Mouse (Mus musculus) CH12F3 (cell line): ENCODE measurements at regions not wholly inside any gene's neighbourhood (a gene's known extent, or its start where the extent isn't known, plus 50 kb on each side); places are given as distances from the start of the nearest gene placed in this dataset.

Experiments
- in situ Hi-C: fragments of 300-500 bp; cut with MboI; formaldehyde crosslinking; loops from 2 replicates; pipeline ENCODE4 v1.14.3; 2020; ENCODE audit warnings: low sequenced_read_pairs

DNA sequence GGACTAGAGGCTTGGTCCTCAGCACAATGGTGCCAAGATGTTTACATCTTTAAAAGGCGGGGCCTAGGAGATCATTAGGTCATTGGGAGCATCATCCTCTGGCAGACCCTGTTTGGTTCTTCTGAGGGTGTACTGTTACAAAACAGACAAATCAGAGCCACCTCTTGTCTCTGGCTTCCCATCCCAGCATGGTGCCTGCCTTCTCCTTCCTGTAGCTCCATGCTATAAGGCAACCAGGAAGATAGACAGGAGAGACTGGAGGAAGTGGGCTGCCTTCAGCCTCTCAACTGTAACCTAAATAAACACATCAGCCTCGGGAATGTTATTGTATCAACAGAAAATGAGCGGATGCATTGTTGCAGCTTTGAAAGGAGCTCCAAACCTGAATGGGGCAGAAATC lies 529.8 kb upstream of the Gm765 start:
- in situ Hi-C loops, result no loop called here

DNA sequence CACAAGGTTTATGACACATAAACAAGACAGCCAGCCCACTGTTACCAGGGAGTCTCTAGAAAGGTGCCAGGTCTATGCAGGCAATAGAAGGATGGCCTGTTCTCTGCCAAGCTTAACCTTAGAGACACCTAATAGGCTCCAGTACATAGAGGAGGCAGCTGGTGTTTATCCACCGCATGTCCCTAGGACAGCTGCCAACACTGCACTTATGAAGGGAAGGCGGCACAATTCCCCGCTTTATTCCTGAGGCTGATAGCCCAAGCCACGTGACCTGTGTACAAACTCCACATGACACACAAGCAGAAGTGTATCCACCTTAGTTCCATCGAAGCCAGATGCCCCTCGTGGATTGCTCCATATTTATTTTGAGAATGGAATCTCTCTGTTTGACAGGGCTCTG lies 527.2 kb upstream of the Gm765 start:
- in situ Hi-C loops, result no loop called here

DNA sequence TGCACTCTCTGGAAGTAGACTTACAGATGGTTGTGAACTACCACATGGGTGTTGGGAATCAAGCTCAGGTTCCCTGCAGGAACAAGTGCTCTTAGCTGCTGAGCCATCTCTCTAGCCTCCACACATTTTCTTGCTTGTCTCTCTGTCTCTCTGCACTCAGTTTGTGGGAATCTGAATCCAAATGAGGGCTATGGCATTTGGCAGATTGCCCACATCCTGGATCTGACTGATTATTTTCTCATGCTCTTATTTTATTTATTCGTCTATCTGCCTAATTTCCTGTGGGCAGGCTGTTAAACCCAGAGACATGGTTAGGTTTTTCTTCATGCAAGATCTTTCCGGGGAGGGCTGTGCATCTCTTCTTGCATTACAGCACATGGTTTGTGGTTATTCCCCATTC lies 521.8 kb upstream of the Gm765 start:
- in situ Hi-C loops, result no loop called here

DNA sequence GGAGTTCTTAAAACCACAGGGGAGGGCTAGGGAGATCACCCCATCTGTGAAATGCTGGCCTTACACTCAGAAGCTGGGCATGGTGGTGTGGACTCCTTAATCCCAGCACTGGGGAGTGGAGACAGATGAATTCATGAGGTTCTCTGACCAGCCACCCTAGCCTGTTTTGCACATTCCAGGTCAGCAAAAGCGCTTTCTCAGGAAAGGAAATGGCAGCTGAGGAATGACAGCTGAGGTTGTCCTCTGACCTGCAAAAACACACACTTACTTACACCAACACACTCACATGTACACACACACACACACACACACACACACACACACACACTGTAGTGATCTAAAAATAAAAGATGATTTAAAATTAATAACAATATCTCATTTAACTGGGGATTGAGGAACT lies 513.4 kb upstream of the Gm765 start:
- in situ Hi-C loops, result no loop called here

DNA sequence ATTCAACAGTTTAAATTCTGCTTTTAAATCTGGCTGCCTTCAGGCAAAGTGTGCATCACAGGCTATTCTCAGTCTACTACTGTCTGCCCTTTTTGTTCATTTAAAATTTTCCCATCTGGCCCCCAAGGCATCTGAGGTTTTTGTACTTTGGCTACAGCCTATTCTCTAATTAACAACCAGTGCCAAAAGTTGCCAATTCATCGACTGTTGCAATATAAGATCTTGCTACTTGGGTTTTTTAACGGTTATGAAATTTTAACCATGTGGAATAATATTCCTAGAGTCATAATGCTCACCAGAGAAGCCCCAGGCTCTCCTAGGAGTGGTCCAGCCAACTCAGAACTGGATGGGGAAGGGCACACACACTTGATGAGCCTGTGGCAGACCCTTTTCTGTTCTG lies 508.4 kb upstream of the Gm765 start:
- in situ Hi-C loops, result no loop called here

DNA sequence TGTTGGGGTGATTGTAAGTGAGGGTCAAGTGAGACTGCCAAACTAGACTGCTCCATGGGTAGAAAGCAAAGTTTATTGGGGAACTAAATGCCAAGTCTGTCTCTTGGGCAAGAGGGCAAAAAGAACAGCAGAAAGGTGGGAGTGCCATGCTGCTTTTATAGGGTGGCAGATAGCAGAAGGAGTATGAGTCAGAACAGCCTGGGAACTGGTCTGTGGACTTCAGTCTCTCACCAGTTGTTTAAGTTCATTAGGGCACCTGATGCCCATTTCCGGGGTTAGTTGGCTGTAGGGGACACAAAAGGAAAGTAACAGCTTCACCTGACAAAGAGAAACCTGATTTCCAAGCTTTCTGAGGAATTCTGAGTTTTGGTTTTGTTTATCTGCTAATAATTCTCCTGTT lies 506.3 kb upstream of the Gm765 start:
- in situ Hi-C loops, result no loop called here

DNA sequence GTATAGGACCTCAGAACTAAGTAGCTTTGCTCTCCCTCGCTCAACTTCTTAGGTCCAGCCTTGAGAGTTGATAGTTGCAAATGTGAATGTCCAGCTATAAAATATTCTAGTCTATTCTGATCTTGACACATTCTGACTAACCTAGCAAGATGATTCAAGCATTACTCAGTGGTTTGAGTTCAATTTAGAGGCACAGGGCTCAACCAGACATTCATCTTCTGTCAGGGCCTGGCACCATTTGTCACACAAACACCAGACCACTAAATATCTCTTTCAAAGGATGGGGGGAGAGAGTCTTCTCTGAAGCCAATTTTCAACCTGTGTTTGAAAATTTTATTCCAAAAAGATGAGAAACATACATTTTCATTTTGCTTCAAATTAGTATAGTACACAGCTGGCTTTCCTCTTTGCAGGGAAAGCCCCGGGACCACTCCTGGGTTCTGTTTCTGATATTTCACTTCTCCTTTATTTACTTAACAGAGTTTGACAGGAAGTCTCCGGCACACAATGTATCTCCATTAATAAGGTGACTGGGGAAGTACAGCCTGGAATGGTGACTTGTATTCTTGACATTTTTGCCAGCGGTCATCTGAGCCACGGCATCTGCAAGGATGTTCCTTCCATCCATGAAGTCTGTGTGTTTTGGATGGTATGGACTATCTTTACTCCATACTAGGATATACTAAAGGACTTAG lies 503.6 kb upstream of the Gm765 start:
- in situ Hi-C loops, result no loop called here

DNA sequence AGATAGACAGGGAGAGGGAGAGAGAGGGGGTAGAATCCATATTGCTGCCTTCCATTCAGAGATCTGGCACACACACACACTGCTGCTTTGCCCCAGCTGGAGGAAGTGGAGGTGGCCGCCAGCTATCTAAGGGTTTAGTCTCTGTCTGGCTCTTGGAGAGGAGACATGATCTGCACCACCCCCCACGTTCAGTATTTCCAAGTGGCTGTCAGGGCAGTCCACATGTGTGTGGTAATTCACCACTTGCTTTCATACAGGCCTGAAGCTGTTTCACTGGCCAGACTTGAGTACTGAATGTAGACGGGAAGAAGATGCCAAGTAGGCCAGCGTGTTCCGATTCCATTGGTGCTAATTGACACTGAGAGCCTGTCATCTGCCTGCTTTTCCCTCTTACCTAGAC lies 501.0 kb upstream of the Gm765 start:
- in situ Hi-C loops, result no loop called here

DNA sequence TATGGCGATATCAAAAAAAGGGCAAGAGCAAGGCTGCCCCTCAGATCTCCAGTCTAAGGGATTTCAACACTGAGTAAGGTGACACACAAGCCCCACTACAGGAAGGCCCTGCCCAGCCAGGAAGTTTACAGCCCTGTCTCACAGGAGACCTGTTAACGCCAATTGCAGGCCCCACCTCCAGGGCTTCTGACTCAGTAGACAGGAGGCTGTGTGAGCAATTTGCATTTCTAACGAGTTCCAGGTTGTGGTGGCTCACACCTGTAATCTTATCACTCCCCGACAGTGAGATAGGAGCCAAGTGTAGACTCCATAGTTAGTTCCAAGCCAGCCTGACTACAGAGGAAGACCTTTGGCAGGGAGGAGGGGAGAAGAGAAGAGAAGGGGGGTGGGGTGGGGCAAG lies 500.4 kb upstream of the Gm765 start:
- in situ Hi-C loops, result no loop called here

DNA sequence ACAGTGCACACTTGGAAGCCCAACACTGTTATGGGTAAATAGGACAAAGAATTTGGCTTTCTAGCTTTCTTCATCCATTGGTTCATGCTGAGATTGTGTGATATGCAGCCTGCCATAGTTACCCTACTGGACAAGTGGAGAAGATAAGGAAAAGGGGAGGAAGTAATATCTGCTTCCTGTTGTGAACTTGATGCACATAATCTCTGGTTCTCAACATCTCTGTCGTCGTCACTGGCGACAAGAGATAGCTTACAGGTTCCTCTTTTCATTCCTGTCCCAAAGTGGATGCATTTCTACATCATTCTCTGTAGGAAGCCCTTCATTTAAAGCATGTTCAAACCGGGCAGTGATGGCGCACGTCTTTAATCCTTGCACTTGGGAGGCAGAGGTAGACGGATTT lies 491.4 kb upstream of the Gm765 start:
- in situ Hi-C loops, result no loop called here

DNA sequence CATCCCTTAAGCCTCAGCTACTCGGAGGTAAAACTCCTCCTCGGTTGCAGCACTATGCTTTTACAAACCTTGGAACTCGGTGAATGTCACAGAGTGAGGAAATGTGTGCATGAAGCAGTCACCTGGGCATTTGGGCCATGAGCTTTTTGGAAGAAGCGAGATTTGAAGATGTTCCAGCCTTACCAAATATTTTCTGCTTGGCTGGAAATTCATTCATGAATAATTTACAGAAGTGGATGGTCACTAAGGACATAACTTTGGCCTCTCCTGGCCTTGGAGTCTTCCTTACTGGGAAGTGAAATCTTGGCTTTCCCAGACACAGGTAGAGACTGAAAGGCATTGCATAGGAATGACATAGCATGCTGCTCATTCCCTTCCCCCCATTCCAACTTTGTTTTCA lies 487.6 kb upstream of the Gm765 start:
- in situ Hi-C loops, result no loop called here

DNA sequence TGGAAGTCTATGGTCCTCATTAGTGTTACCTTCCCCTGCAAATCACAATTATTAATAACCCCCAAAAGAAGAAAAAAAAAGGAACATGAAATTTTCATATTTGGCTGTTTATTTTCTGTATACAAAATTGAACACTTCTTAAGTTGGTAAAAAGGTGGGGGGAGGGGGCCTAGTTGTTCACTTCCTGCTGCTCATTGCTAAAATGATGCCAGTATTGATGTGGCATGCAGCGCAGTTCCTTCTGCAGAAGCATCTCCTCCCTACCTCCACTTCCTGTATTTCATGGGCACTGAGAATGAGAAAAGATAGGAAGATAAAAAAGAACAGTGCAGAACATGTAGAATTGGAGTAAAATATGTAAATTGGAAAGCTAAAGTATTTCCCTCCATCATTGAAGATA lies 465.5 kb upstream of the Gm765 start:
- in situ Hi-C loops, result no loop called here

DNA sequence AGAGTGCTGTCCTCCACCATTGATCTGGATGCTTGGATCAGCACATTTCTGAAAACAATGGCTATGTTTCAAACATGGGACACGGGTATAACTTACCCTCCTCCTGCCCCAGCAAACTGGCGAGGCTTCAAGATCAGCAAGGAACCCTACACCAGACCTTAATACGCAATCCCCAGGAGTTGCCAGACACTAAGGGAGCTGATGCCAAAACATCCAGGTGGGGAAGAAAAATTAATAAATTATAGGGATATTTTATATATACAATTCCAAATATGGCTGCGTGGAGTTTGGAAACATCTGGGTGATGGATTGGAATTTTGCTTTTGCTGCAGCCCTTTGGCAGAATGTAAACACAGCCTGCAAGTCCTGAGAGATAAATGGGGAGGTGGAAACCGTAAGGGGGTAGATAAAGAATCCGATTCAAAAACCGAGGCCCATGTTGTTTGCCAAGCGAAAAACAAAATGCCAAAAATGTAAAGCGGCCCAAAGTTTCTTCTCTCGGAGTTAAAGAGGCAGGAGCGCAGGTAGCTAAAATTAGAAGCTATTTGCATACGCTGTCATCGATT lies 460.9 kb upstream of the Gm765 start:
- in situ Hi-C loops, result no loop called here

DNA sequence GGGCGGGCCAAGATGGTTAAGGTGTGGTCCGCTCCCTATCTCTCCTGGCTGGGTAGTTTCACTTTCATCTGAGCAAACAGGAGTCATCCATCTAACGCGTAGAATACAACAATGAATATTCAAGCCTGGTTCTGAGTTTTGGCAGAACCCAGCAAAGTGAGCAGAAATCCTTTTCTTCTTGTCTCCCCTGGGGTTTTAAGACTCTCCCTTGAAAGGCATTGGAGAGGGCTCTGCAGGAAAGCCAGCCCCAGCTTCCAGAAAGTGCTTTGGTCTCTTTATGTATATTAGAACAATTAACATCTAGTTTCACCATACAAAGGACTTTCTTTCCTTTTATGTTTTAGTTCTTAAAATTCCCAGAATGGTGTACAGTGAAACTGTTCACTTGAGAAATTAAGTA lies 458.5 kb upstream of the Gm765 start:
- in situ Hi-C loops, result no loop called here

DNA sequence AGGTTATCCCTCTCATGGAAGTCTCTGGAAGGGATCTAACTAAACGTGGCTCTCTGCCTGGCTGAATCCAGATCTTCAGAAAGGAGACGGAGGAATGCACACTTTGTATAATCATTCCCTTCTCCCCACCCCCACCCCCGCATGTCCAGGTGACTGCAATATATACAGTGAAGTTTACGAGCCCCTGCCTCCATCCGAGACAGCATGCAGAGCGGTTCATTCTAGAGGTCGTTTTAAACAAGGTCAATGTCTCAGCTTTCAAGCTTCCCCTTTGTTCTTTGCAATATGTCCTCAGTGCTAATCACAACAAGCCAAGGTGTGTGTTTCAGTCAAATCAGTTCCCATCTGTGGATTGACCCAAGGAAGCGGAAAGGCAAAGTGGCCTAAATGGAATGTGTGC lies 457.5 kb upstream of the Gm765 start:
- in situ Hi-C loops, result no loop called here

DNA sequence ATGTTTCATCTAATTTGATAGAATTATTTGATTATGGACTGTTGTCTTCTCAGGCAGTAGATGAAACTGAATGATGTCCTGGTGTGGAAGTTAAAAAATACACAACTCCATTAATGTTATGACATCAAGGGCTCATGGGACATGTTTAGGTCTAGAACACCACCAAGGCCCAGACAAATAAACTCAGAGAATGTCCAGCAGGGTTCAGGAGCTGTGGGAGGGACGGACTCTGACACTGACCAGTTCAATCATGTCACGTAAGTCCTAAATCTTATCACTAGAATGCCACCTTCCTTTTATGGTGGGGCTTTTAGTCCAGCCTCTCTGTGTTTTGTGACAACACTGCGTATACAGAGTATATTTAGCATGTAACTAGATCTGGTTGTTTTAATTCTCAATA lies 455.2 kb upstream of the Gm765 start:
- in situ Hi-C loops, result no loop called here

DNA sequence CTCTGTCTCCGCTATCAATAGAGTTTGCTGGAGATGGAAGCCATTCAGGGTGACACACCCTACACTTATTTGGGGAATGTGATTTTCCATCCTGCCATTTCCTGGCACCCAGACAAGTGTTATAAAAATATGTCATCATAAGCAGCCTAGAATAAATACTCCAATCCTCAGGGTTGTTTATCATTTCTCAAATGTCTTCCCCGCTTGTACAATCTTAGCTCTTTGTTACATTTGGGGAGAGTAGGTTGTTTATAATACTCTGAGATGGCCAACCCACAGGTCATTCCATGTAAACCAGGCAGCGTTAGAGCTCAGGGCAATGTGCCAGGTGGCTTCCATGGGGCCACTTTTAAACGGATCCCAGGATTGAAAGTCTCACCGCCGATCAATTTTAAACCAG lies 454.8 kb upstream of the Gm765 start:
- in situ Hi-C loops, result no loop called here

DNA sequence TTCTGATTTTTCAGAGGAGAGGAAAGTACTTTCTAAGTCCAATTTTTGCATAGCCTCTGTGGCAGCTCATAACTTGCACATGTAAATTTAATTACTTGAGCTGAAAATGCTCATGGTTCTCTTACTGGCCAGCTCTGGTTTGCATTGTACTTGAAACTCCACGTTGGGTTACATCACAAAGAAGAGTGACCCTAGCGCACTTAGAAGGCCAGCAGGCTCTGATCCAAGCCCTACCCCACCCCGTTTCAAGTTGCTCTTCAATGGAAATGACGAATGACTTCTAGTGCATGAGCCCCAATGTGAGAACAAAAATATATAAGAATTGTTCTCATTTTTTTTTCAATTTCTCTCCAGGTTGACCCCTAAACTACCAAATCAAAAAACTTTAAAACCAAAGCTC lies 454.1 kb upstream of the Gm765 start:
- in situ Hi-C loops, result no loop called here

DNA sequence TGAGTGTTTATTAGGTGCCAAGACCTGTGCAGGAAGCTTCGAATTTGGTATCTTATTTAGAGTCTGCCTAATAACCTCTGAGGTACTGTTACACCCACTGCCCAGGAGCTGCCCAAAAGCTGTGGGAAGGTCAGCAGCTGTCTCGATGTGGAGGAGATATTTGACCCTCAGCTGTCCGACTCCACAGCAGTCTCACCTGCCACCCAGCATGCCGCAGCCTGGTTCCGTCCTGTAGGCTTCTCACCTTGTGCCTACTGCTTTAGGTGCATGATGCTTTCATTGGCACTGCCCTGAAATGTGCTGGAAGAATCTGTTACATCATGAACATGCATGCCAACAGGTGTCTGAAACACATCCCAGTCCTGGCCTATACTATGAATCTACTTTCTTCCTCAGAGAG lies 444.9 kb upstream of the Gm765 start:
- in situ Hi-C loops, result no loop called here

DNA sequence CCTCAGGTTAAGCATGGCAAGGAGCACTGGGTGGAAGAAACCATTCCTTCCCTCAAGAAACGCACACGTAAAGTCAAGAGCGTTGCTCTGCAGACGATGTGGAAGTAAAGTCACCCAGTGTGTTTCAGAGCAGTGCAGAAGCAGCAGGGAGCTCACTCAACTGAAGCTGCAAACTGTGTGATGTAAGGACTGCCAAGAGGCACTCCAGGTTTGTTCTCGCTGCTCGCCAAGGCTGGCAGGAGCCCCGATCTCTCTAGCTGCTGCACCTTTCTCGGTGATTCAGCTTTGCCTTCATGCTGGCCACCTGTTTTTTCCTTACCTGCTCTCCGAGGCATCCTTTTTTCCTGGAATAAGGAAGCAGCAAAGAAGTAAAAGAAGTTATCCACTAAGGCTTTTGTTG lies 439.5 kb upstream of the Gm765 start:
- in situ Hi-C loops, result no loop called here

DNA sequence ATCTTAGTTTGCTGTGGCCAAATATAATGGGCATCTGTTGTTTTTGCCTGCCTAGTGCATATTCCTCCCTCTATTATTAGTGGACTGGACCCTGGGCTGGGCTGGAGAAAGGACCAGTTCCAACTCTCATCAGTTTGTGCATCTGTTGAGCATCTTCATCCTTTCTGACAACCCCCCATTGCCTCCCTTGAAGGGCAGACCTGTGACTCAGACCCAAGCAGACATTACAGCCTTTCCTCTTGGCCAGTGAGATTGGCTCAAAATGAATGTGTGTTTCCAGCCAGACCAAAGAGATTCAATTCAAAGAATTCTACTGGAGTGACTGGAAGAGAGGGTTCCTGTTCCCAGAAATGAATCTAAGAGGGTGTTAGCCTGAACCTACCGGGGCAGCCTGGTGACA lies 433.2 kb upstream of the Gm765 start:
- in situ Hi-C loops, result no loop called here

DNA sequence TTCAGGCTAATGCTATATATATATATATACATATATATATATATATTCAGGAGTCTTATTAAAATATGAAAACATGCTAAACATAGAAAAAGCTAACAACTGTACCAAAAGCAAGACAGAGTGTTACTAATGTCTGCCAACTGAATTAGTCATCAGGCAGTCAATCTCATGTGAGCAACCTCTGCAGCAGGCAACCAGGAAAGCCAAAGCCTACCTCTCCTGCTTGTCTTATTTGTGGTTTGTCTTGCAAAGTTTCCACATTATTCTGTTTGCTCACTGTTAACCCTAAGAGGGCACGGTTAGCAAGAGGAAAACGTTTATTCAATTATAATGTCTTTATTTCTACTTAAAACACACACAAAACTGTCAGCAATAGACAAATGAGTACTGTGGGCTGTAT lies 427.4 kb upstream of the Gm765 start:
- in situ Hi-C loops, result no loop called here

DNA sequence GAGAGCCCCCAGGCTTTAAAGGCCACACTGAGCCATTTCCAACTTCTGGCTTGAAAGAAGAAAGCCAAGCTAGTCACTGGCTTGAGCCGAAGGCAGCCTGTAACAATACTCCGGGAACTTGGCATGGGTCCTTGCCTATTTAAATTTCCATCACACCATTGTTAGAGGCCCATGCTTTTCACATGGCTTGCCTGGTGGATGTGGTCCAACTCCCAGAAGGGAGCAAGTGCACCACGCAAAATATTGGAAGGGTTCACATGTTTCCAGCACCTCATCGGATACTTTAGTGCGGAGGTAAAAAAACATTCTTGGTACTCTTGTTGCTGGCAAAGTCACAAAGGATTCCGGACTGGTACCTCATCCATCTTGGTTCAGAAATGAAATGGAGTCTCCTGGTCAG lies 426.8 kb upstream of the Gm765 start:
- in situ Hi-C loops, result no loop called here
